Comparison of ENCODE assay signal across 7 mouse cellular contexts in the genomic region with DNA sequence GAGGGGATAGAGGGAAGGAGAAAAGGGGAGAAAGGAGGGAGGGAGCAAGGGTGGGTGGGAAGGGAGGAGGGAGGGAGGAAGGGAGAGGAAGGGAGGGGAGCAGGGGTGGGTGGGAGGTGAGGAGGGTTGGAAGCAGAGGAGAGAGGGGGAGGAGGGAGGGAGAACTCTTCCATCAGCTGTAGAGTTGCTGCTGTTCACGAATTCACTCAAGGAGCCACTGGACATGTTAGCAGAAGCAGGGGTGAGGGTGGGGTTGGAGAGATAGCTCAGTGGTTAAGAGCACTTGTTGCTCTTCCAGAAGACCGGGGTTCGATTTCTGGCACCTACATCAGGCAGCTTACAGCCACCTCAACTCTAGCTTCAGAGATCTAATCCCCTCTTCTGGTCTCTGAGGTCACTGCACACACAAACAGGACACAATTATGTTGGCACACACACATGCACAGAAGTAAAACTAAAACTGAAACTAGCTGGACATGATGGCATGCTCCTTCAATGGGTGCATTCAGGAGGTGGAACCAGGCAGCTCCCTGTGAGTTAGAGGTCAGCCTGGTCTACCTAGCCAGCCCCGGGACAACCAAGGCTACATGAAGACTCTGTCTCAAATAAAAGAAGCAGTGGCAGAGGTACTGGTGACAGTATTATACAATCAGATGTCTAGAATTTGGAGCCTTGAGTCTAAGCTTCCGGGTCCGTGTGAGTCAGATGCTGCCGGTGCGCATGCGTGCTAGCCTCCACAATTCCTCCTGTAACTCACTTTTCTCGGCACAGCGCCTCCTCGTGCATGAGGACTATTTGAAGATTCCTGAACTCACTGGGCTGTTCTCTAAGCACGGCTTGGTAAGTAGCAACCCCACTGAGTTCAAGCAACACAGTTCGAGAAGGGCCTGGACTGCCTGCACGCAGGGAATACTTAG. TPM values are rescaled to one million over a fixed set of nuclear protein-coding genes. Genes with fewer than 3 reads are reported as not detected.
DNase-seq lines count a peak whose midpoint lies in the region; ATAC-seq and TF ChIP-seq lines count a peak whose summit lies in the region.

No protein-coding gene starts in this region.

- H3K4me3 ChIP-seq in kidney, adult 2 months (ENCODE audit: insufficient read depth, low read depth, low read length), result no peak overlapping the region
- no peak overlapping the region for H3K4me3 ChIP-seq in kidney, embryonic 14.5 days (ENCODE audit: low read length)
- H3K4me3 ChIP-seq in lung, postnatal 0 days (ENCODE audit: low read depth, low read length), result 0 out of 2 replicates have a peak overlapping the region, but pooled peaks have one; percentile 2

- no peaks in the 10 kb centered on the region for H3K36me3 ChIP-seq in kidney, adult 2 months (ENCODE audit: control insufficient read depth, insufficient read depth, low read length)
- H3K36me3 ChIP-seq in kidney, embryonic 14.5 days (ENCODE audit: control insufficient read depth, insufficient read depth, low read length), result no peaks in the 10 kb centered on the region
- H3K36me3 ChIP-seq in lung, postnatal 0 days (ENCODE audit: insufficient read depth, low read length), result no peaks in the 10 kb centered on the region

- H3K9ac ChIP-seq in kidney, embryonic 14.5 days (ENCODE audit: low read depth, low read length), result no peak overlapping the region
- H3K9ac ChIP-seq in lung, postnatal 0 days (replicated peaks; ENCODE audit: low read depth), result no peak overlapping the region

- 0 out of 2 replicates have a peak, but pooled peaks have one; percentile 14 for TF ChIP-seq CTCF in kidney, adult 2 months (conservative IDR thresholded peaks at IDR 0.05; ENCODE audit: insufficient read depth, insufficient read length, low read depth, low read length)
- TF ChIP-seq CTCF in lung, postnatal 0 days (IDR thresholded peaks at IDR 0.05), result peak; percentile 39

- TF ChIP-seq EP300 in lung, postnatal 0 days (IDR thresholded peaks at IDR 0.05), result no peak

- TF ChIP-seq POLR2A in kidney, adult 2 months (IDR thresholded peaks at IDR 0.05; ENCODE audit: low read depth, low read length), result no peak

- H3K27ac ChIP-seq in kidney, adult 2 months (ENCODE audit: insufficient read depth, low read depth, low read length), result no peak overlapping the region
- no peak overlapping the region for H3K27ac ChIP-seq in kidney, embryonic 14.5 days (ENCODE audit: low read depth, low read length)
- H3K27ac ChIP-seq in lung, postnatal 0 days (ENCODE audit: low read length), result no peak overlapping the region

- H3K4me1 ChIP-seq in kidney, adult 2 months (ENCODE audit: control insufficient read depth, insufficient read depth, low read length), result no peaks in the 10 kb centered on the region
- H3K4me1 ChIP-seq in kidney, embryonic 14.5 days (ENCODE audit: control insufficient read depth, insufficient read depth, low read length), result no peaks in the 10 kb centered on the region
- no peaks in the 10 kb centered on the region for H3K4me1 ChIP-seq in lung, postnatal 0 days (ENCODE audit: insufficient read depth, low read depth, low read length)

- no peaks in the 10 kb centered on the region for H3K27me3 ChIP-seq in kidney, adult 2 months (replicated peaks; ENCODE audit: control insufficient read depth, insufficient read depth, low read length)
- H3K27me3 ChIP-seq in kidney, embryonic 14.5 days (ENCODE audit: control insufficient read depth, insufficient read depth, low read length), result no peaks in the 10 kb centered on the region
- H3K27me3 ChIP-seq in lung, postnatal 0 days (replicated peaks; ENCODE audit: insufficient read depth, low read length), result no peaks in the 10 kb centered on the region

- 73% methylated on average over 15 of the region's 15 CpGs for whole genome bisulfite sequencing in kidney, adult 2 months
- 67% methylated on average over 15 of the region's 15 CpGs for WGBS in kidney, embryonic 14.5 days
- WGBS in lung, postnatal 0 days, result 61% methylated on average over 15 of the region's 15 CpGs

- DNase-seq in kidney, adult 2 months, result no peak
- DNase-seq in ES-CJ7 (ENCODE audit: low read depth, low spot score), result peak; percentile 91
- peak; percentile 69 to 82 for DNase-seq in adrenal gland, adult (ENCODE audit: inconsistent age in 2 of 2, low spot score in 1 of 2)
- peak; percentile 62 for DNase-seq in lung, postnatal 0 days (ENCODE audit: low spot score)
- DNase-seq in thymus, postnatal 10 days (ENCODE audit: low spot score in 2 of 2), result no peak
- no peak for DNase-seq in thymus, postnatal 36 days

- H3K4me2 ChIP-seq in kidney, embryonic 14.5 days (replicated peaks; ENCODE audit: low read depth, low read length), result no peak overlapping the region; the same call in 1 of the 2 replicates
- H3K4me2 ChIP-seq in lung, postnatal 0 days (replicated peaks; ENCODE audit: low read depth, low read length), result no peak overlapping the region

- ATAC-seq in kidney, embryonic 14.5 days (ENCODE audit: low FRiP score, low TSS enrichment), result no peak
- no peak; the same call in 1 of the 2 replicates for ATAC-seq in lung, postnatal 0 days

- H3K9me3 ChIP-seq in kidney, embryonic 14.5 days (ENCODE audit: control insufficient read depth, low read length), result no peaks in the 10 kb centered on the region
- no peaks in the 10 kb centered on the region for H3K9me3 ChIP-seq in lung, postnatal 0 days (ENCODE audit: low read length)

RNA-seq across cellular contexts. Expression of a gene that starts 9.9 kb away (rescaled TPM):
- polyA plus RNA-seq in kidney, adult 2 months (2012; rRNA removed), result 5.6 and 5.7 TPM in 2 replicates
- 7.3 and 8.2 TPM in 2 replicates for polyA plus RNA-seq in kidney, embryonic 14.5 days (2014; fragmentation: Nextera tagmentation; extraction: Ambion mirVana)
- polyA plus RNA-seq in lung, postnatal 0 days (2015; fragmentation: Nextera tagmentation; extraction: Ambion mirVana), result 3.8 and 4.2 TPM in 2 replicates

RNA-seq across cellular contexts. Expression of a gene that starts 15.9 kb away (rescaled TPM):
- 0.23 and 0.36 TPM in 2 replicates for polyA plus RNA-seq in kidney, adult 2 months (2012; rRNA removed)
- polyA plus RNA-seq in kidney, embryonic 14.5 days (2014; fragmentation: Nextera tagmentation; extraction: Ambion mirVana), result 0.32 and 0.84 TPM in 2 replicates
- polyA plus RNA-seq in lung, postnatal 0 days (2015; fragmentation: Nextera tagmentation; extraction: Ambion mirVana), result 0.11 TPM in 1 of 2 replicates, not detected in the other

Comparison
In these comparisons a context has a peak if more than half of its experiments do, and no peak if none do; other contexts are left out.
1. DNase-seq: peak in ES-CJ7 (single experiment), adrenal gland, adult (2 of 2) and lung, postnatal 0 days (single experiment); none in kidney, adult 2 months (single experiment), thymus, postnatal 10 days (0 of 2) and thymus, postnatal 36 days (0 of 2).